Mouse (Mus musculus) midbrain, embryonic 10.5 days (tissue): ENCODE measurements around the gene Sox5. TPM values are rescaled to one million over a fixed set of nuclear protein-coding genes. Genes with fewer than 3 reads are reported as not detected.

Experiments used
- DNase-seq: peaks from one replicate; pipeline ENCODE4 v3.0.0-alpha.2; 2017; ENCODE audit warnings: low spot score
- H3K27ac ChIP-seq: fragments of 300-500 bp; sonication (generic); replicated peaks from 2 replicates; pipeline ENCODE4 v1.5.1; 2016; ENCODE audit warnings: mild to moderate bottlenecking
- H3K27me3 ChIP-seq: fragments of 300-500 bp; sonication (generic); 2 replicates; pipeline ENCODE4 v1.6.1; 2016; ENCODE audit warnings: low read depth, mild to moderate bottlenecking; ENCODE audit not compliant: poor library complexity, severe bottlenecking
- H3K36me3 ChIP-seq: fragments of 300-500 bp; sonication (generic); 2 replicates; pipeline ENCODE4 v1.6.1; 2016; ENCODE audit warnings: mild to moderate bottlenecking, moderate library complexity
- H3K4me1 ChIP-seq: fragments of 300-500 bp; sonication (generic); 2 replicates; pipeline ENCODE4 v1.6.1; 2016
- H3K4me3 ChIP-seq: fragments of 300-500 bp; sonication (generic); 2 replicates; pipeline ENCODE4 v1.5.1; 2016; ENCODE audit warnings: mild to moderate bottlenecking, moderate library complexity
- H3K9me3 ChIP-seq: fragments of 300-500 bp; sonication (generic); replicated peaks from 2 replicates; pipeline ENCODE4 v1.6.1; 2016; ENCODE audit warnings: mild to moderate bottlenecking
- WGBS: fragments of 180-500 bp; shearing (Covaris S2); methylation state at CpG from one replicate; pipeline ENCODE4 v1.1.7; 2016; 5-methylcytosine and 5-hydroxymethylcytosine counted together
- polyA plus RNA-seq: library from polyadenylated mRNA; unstranded; fragments of >200 nt; fragmentation: Nextera tagmentation; extraction: Ambion mirVana; gene quantifications from 2 replicates; pipeline ENCODE4 v1.2.1, GENCODE M21; 2016

Gene Sox5
- polyA plus RNA-seq, 1 experiment from 2014 or later, result 28.2 TPM

GRCm38 (mm10) chr6:144074826-144075225 is 707.0 kb downstream of the Sox5 start:
- Histone ChIP-seq H3K9me3 (no peaks in the 10 kb centered on the region), H3K27me3 (no peaks in the 10 kb centered on the region), H3K27ac (no peak overlapping the region), H3K36me3 (no peaks in the 10 kb centered on the region), H3K4me1 (no peaks in the 10 kb centered on the region), H3K4me3 (no peak overlapping the region)
- WGBS, result 80% methylated on average over 9 of the region's 9 CpGs
- no peak for DNase-seq

- Histone ChIP-seq H3K9me3 (no peaks in the 10 kb centered on the region), H3K27ac (no peak overlapping the region), H3K4me3 (no peak overlapping the region), H3K27me3 (no peaks in the 10 kb centered on the region), H3K4me1 (no peaks in the 10 kb centered on the region), H3K36me3 (no peaks in the 10 kb centered on the region)
- DNase-seq, result no peak
- WGBS, result 92% methylated on average over 5 of the region's 5 CpGs
Observed at GRCm38 (mm10) chr6:144070461-144070860, 711.3 kb downstream of the Sox5 start.

- Histone ChIP-seq H3K4me3 (no peak overlapping the region), H3K27ac (no peak overlapping the region), H3K27me3 (no peaks in the 10 kb centered on the region), H3K4me1 (no peaks in the 10 kb centered on the region), H3K36me3 (no peaks in the 10 kb centered on the region), H3K9me3 (no peaks in the 10 kb centered on the region)
- WGBS, result 94% methylated on average over 7 of the region's 7 CpGs
- no peak for DNase-seq
Observed at GRCm38 (mm10) chr6:144067491-144067890, 714.3 kb downstream of the Sox5 start.

GRCm38 (mm10) chr6:144062428-144062827 is 719.3 kb downstream of the Sox5 start:
- DNase-seq, result no peak
- no peak overlapping the region for H3K27ac ChIP-seq
- no peaks in the 10 kb centered on the region for H3K9me3 ChIP-seq
- no peaks in the 10 kb centered on the region for H3K36me3 ChIP-seq
- WGBS, result 93% methylated on average over 8 of the region's 8 CpGs
- H3K27me3 ChIP-seq, result no peaks in the 10 kb centered on the region
- no peaks in the 10 kb centered on the region for H3K4me1 ChIP-seq
- no peak overlapping the region for H3K4me3 ChIP-seq

- H3K27ac ChIP-seq, result no peak overlapping the region
- H3K36me3 ChIP-seq, result no peaks in the 10 kb centered on the region
- H3K4me3 ChIP-seq, result no peak overlapping the region
- DNase-seq, result no peak
- H3K9me3 ChIP-seq, result no peaks in the 10 kb centered on the region
- H3K4me1 ChIP-seq, result 0 out of 2 replicates have a peak, but pooled peaks cover under 1% of the 10 kb centered on the region
- WGBS, result 94% methylated on average over 8 of the region's 8 CpGs
- no peaks in the 10 kb centered on the region for H3K27me3 ChIP-seq
Observed at GRCm38 (mm10) chr6:144061814-144062213, 720.0 kb downstream of the Sox5 start.

GRCm38 (mm10) chr6:144057098-144057632 is 724.6 kb downstream of the Sox5 start:
- H3K36me3 ChIP-seq, result no peaks in the 10 kb centered on the region
- DNase-seq, result no peak
- WGBS, result 89% methylated on average over 14 of the region's 14 CpGs
- H3K27ac ChIP-seq, result 0 out of 2 replicates have a peak overlapping the region, but pooled peaks have one; percentile 17
- peaks cover 4% of the 10 kb centered on the region; the same call in 1 of the 2 replicates for H3K4me1 ChIP-seq
- H3K4me3 ChIP-seq, result no peak overlapping the region
- H3K9me3 ChIP-seq, result no peaks in the 10 kb centered on the region
- no peaks in the 10 kb centered on the region for H3K27me3 ChIP-seq

GRCm38 (mm10) chr6:144056252-144057097 is 725.3 kb downstream of the Sox5 start:
- Histone ChIP-seq H3K27ac (0 out of 2 replicates have a peak overlapping the region, but pooled peaks have one; percentile 18), H3K4me3 (no peak overlapping the region), H3K27me3 (no peaks in the 10 kb centered on the region), H3K9me3 (no peaks in the 10 kb centered on the region), H3K4me1 (peaks cover 4% of the 10 kb centered on the region; the same call in 1 of the 2 replicates), H3K36me3 (no peaks in the 10 kb centered on the region)
- 78% methylated on average over 10 of the region's 10 CpGs for WGBS
- no peak for DNase-seq

- WGBS, result 76% methylated on average over 5 of the region's 5 CpGs
- no peak overlapping the region for H3K27ac ChIP-seq
Observed at GRCm38 (mm10) chr6:144052487-144052886, 729.3 kb downstream of the Sox5 start.

GRCm38 (mm10) chr6:144051316-144051715 is 730.5 kb downstream of the Sox5 start:
- no peaks in the 10 kb centered on the region for H3K9me3 ChIP-seq
- 95% methylated on average over 5 of the region's 5 CpGs for WGBS
- no peaks in the 10 kb centered on the region; the same call in 1 of the 2 replicates for H3K4me1 ChIP-seq
- H3K36me3 ChIP-seq, result no peaks in the 10 kb centered on the region
- H3K4me3 ChIP-seq, result no peak overlapping the region
- no peak for DNase-seq
- no peak overlapping the region for H3K27ac ChIP-seq
- no peaks in the 10 kb centered on the region for H3K27me3 ChIP-seq

More at GRCm38 (mm10) chr6:144052487-144052886, 729.3 kb downstream of the Sox5 start:
- no peaks in the 10 kb centered on the region for H3K27me3 ChIP-seq
- H3K4me1 ChIP-seq, result peaks cover 4% of the 10 kb centered on the region; the same call in 1 of the 2 replicates
- no peak for DNase-seq
- H3K4me3 ChIP-seq, result no peak overlapping the region
- H3K9me3 ChIP-seq, result no peaks in the 10 kb centered on the region
- H3K36me3 ChIP-seq, result no peaks in the 10 kb centered on the region

- no peaks in the 10 kb centered on the region for H3K36me3 ChIP-seq
- H3K27me3 ChIP-seq, result no peaks in the 10 kb centered on the region
- H3K9me3 ChIP-seq, result no peaks in the 10 kb centered on the region
- DNase-seq, result no peak
- WGBS, result 92% methylated on average over 3 of the region's 3 CpGs
- no peak overlapping the region for H3K4me3 ChIP-seq
- H3K27ac ChIP-seq, result no peak overlapping the region
- peaks cover 19% of the 10 kb centered on the region for H3K4me1 ChIP-seq
Observed at GRCm38 (mm10) chr6:144048201-144048924, 733.4 kb downstream of the Sox5 start.

- 43% methylated on average over 9 of the region's 9 CpGs for WGBS
- peak overlapping the region; percentile 74 for H3K27ac ChIP-seq
- H3K9me3 ChIP-seq, result no peaks in the 10 kb centered on the region
- no peaks in the 10 kb centered on the region for H3K36me3 ChIP-seq
- peaks cover 47% of the 10 kb centered on the region for H3K4me1 ChIP-seq
- no peaks in the 10 kb centered on the region; the same call in 1 of the 2 replicates for H3K27me3 ChIP-seq
- DNase-seq, result no peak
- H3K4me3 ChIP-seq, result no peak overlapping the region
Observed at GRCm38 (mm10) chr6:144045503-144045902, 736.3 kb downstream of the Sox5 start.

- 88% methylated on average over 3 of the region's 3 CpGs for WGBS
Observed at GRCm38 (mm10) chr6:144044381-144044780, 737.4 kb downstream of the Sox5 start.

More at GRCm38 (mm10) chr6:144044381-144044780, 737.4 kb downstream of the Sox5 start:
- Histone ChIP-seq H3K27me3 (no peaks in the 10 kb centered on the region; the same call in 1 of the 2 replicates), H3K27ac (peak overlapping the region; percentile 38; the same call in 1 of the 2 replicates), H3K4me3 (no peak overlapping the region), H3K36me3 (no peaks in the 10 kb centered on the region), H3K4me1 (peaks cover 58% of the 10 kb centered on the region), H3K9me3 (no peaks in the 10 kb centered on the region)
- DNase-seq, result no peak
